Mouse (Mus musculus) brain, embryonic 14.5 days (tissue): ENCODE data around the gene Gbf1. TPM values are rescaled to one million over a fixed set of nuclear protein-coding genes. Genes with fewer than 3 reads are reported as not detected.

Experiments
- DNase-seq: peaks from one replicate; pipeline ENCODE4 v3.0.0-alpha.2; 2011; ENCODE audit warnings: low read depth
- CTCF ChIP-seq: fragments of 200-500 bp; IDR thresholded peaks from 2 replicates; pipeline ENCODE4 v1.5.1; 2012; ENCODE audit warnings: inconsistent platforms, mild to moderate bottlenecking, moderate library complexity, borderline replicate concordance; ENCODE audit not compliant: insufficient read depth, insufficient read length; ENCODE audit errors: extremely low read depth
- POLR2A ChIP-seq: fragments of 200-500 bp; IDR thresholded peaks from 2 replicates; pipeline ENCODE4 v1.6.1; 2012; ENCODE audit warnings: mild to moderate bottlenecking, inconsistent platforms, borderline replicate concordance; ENCODE audit not compliant: poor library complexity, insufficient read depth, insufficient read length, severe bottlenecking; ENCODE audit errors: extremely low read depth
- polyA plus RNA-seq: library from polyadenylated mRNA; depleted of rRNA; stranded (reverse); fragments of >200 nt; gene quantifications from 2 replicates; pipeline ENCODE4 v1.2.3, GENCODE M21; 2012

Gbf1 gene
- polyA plus RNA-seq, 1 experiment = 106 TPM

DNA sequence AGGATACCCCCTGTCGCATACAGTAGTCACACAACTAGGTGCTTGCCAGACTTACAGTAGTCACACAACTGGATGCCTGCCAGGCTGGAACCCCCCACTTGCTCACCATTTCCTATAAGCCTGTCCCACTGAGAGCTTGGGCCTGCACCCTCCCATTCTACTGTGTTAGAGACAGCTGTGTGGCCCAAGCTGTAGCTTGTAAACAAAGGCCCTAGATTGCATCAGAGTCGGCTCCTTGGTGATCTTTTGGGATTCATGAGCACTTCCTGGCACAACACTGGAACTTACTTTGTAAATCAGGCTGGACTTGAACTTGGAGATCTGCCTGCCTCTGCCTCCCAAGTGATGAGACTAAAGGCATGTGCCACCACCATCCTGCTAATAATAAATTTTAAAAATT, 82.1 kb downstream of the Gbf1 start:
- DNase-seq = no peak
- no peak for TF ChIP-seq CTCF
- TF ChIP-seq POLR2A = no peak

DNA sequence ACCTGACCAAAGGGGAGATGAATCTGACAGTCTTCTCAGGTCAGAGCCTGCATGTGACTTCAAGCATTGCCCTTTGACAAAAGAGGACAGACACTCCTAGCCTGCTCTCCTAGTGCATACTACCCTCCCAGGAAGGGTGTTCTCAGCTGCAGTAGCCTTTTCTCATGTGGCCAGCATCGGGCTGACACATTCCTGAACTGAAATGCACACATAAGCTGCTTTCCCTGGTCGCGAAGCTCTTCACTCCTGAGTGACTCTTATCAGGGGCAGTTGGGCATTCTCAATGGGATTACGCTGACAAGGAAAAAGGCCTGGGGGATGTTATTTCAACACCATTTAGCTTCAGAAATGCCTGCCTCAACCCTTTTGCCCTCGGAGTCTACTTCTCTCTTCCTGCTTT, 84.3 kb downstream of the Gbf1 start:
- TF ChIP-seq POLR2A = no peak
- TF ChIP-seq CTCF = no peak
- no peak for DNase-seq

DNA sequence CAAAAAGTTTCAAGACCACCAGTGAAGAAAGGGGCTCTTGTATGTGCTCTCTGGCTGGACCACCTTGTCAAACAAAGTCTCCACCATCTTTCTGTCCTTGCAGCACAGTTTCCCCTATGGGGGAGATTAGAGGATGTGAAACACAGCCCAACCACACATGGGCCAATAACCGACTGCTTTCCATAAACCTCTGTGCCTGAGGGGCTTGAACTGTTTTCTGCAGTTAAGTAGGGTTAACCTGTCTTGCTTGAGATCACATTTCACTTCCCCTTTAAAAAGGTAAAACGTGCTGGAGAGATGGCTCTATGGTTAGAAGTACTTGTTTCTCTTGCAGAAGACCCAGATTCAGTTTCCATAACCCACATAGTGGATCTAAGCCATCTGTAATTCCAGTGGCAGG, 87.9 kb downstream of the Gbf1 start:
- DNase-seq = no peak
- TF ChIP-seq POLR2A = no peak
- no peak for TF ChIP-seq CTCF

DNA sequence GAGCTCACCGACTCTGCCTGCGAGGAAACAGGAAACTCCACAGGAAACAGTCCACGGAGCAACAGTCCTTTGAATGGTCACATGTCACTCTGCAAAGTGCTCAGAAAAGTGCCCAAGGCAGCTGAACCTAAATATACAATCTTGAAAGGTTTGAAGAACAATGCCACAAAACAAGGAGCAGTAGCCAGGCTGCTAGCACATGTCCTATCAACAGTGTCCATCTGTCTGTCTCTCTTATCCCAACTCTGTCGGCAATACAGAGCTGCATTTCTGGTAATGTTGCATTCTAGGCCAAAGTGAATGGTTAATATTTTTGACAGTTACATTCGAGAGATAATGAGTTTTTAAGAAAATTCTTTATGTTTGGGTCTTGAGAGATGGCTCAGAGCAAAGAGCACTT, 90.1 kb downstream of the Gbf1 start:
- no peak for TF ChIP-seq CTCF
- TF ChIP-seq POLR2A = no peak
- DNase-seq = no peak

DNA sequence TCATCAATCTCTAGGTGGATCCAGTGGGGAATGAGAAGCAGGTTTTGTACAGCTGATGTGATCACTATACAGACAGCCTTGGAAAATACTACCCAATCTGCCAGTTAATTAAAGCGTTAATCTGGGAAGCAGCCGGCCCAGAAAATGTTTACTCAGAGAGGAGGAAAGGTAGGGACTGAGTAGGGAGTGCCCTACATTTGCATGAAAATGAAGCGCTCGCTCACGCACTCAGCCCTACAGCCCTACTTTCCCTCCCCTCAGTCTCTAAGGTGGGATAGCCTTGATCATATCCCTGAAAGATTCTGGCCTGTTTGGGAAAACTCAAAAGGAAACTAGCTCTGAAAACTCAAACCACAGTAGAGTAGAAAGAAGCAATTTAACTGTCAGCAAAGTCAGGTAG, 92.3 kb downstream of the Gbf1 start:
- peak; percentile 36 for DNase-seq
- TF ChIP-seq CTCF = no peak
- no peak for TF ChIP-seq POLR2A

DNA sequence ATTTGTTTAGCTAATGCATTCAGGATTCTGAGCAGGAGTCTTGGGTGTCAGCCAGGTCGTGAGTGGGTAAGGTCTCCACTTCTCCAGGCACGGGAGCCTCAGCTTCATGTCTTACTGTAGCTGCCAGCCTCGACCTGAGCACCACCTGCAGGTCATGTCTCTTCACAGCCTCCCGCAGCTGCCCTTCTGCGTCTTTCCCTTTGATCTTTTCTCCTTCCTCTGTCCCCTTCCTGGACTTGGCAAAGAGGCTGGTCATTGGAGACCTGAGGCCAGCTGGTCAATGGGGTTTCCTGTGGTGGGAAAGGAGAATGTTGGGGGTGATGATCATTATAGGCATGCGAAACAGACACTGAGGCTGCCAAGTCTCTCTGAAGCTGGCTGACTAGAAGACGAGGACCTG, 96.7 kb downstream of the Gbf1 start:
- peak; percentile 19 for DNase-seq
- TF ChIP-seq CTCF = 0 out of 2 replicates have a peak, but pooled peaks have one; percentile 2
- TF ChIP-seq POLR2A = no peak

DNA sequence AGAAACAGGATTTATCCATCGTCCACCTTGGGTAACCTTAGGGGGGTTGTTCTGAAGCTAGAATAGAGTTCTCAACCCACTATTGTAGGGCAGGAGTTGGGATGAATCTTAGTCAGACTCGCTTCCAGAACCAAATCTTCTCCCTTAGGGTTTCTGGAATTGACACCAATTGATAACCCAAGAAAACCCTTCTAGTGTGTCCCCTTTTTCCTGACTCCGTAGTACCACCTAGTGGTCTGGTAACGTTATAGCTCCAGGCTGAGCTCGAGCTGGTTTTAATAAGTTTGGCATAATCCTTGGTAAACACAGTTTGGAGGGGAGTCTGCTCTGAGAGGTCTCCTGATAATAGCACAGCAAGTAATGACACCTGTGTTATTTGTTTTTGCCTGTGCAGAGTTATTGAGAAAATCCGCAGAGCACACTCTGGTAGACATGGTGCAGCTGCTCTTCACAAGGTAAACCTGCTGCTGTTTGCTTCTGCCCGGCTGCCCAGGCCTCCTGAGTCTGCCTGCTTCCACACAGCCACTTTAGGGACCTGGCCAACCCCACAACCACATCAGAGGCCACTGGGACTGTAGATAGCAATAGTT, 101.9 kb downstream of the Gbf1 start:
- TF ChIP-seq CTCF = peak; percentile 73; the same call in 1 of the 2 replicates
- no peak for TF ChIP-seq POLR2A
- peak; percentile 76 for DNase-seq

DNA sequence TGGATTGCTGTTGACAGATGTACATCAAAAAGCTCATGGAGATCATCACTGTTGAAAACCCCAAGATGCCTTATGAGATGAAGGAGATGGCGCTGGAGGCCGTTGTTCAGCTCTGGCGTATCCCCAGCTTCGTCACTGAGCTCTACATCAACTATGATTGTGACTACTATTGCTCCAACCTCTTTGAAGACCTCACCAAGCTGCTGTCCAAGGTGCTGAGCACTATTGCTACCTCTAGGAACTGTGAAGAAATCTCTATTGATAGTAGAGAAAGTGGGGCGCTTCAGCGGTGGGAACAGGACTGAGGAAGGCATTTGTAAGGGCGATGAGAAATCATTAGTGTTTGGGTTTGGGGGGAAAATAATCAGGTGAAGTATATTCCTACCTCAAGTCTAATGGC, 112.5 kb downstream of the Gbf1 start:
- TF ChIP-seq CTCF (no peak), POLR2A (no peak)

DNA sequence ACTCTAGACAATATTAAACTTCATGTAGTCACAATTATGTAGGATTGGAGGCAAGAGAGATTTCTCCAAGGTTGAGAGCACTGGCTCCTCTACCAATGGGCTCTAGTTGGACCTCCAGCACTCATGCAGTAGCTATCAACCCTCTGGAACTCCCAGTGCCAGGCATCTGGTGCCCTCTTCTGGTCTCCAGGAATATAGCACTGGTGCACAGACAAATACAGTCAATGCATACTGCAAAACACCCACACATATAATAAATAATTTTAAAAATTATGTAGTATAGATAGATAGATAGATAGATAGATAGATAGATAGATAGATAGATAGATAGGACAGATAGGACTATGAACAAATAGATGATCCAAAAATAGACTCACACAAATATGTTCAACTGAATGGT, 123.0 kb downstream of the Gbf1 start:
- peak; percentile 41; the same call in 1 of the 2 replicates for TF ChIP-seq CTCF
- no peak for TF ChIP-seq POLR2A
- peak; percentile 6 for DNase-seq

More for the DNA sequence above, 112.5 kb downstream of the Gbf1 start:
- no peak for DNase-seq

DNA sequence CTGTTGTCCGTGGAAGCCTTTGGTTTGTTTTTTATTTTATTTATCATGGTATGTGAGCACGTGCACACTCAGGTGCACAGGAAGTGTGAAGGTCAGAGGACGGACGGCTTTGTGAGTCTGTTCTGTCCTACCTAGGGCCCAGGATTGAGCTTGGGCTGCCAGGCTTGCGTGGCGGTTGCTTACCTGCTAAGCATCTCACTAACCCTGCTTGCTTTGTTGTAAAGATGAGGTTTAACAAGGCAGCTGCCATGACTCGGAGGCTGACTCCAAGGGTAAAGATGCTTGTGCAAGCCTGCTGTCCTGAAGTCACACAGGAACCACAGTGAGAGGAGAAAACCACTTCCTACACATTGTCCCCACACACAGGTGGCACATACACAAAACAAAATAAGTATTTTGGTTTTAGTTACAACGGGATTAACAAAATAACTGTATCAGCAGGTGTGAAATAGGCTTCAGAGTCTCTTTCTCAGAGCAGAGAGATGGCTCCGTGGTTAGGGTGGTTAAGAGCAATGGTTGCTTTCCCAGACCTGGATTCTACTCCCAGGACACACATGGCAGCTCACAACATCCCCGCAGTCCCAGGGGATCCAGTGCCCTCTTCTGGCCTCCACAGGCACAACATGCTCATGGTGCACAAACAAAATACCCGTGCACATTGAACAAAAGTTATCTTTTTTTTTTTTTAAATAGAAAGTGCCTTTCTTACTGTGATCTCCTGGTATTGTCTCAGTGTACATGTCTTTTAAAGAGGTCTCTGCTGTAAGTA, 130.0 kb downstream of the Gbf1 start:
- no peak for DNase-seq
- TF ChIP-seq POLR2A = no peak
- no peak for TF ChIP-seq CTCF

DNA sequence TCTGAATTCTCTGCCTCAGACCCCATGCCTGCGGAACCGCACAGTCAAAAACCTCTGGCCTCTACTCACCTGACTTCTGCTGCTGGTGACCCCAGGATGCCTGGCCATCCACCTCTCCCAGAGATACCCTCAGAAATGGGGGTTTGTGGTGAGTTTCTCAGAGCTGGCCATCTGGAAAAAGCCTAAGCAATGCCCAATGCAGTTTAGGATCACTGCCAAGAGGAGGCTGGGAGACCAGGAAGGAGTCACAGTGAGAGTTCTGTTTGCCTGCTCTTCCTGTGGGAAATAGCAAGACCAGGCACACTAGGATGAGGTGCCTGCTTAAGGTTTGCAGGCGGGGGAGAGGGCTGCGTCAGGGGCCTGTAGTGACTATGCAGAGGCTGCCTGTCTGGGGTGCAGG, 132.4 kb downstream of the Gbf1 start:
- no peak for DNase-seq
- no peak for TF ChIP-seq POLR2A
- TF ChIP-seq CTCF = no peak

DNA sequence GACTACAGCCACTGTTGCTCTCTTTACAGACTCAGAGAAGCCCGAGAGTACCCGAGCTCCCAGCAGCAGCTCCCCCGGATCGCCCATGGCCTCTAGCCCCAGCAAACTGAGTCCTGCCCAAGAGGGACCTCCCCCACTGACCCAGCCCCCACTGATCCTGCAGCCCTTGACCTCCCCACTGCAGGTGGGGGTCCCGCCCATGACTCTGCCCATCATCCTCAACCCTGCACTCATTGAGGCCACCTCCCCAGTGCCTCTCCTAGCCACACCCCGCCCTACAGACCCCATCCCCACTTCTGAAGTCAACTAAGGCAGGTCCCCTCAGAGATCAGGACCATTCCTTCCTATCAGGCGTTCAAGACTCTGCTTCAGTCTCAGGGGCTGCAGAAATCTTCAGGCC, 133.3 kb downstream of the Gbf1 start:
- TF ChIP-seq CTCF (no peak), POLR2A (no peak)
- DNase-seq = no peak
